Mouse (Mus musculus): ENCODE data around the gene Mib2. TPM values are rescaled to one million over a fixed set of nuclear protein-coding genes. Genes with fewer than 3 reads are reported as not detected.

Gene Mib2
- polyA plus RNA-seq, 3 experiments from 2014 or later = 3.1 to 5.2 (median 3.9) TPM

DNA sequence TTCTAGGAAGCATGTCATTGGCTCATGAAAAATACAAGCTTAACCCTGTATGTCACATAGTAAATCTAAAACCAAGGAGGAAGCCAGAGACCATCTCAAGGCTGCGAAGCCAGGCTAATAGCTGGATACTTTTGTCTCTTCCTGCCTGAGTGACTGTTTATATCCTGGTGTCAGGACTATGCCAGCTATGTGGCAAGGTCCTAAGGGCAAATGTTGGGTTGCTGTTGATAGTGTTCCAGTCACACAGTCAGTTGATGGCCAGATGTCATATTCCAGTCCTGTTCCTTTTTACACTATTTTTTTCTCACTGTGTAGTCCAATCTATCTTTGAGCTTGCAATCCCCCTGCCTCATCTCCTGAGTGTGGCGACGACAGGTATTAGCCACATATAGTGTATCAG is 55.7 kb downstream of the Mib2 start:
- no peak for ATAC-seq

DNA sequence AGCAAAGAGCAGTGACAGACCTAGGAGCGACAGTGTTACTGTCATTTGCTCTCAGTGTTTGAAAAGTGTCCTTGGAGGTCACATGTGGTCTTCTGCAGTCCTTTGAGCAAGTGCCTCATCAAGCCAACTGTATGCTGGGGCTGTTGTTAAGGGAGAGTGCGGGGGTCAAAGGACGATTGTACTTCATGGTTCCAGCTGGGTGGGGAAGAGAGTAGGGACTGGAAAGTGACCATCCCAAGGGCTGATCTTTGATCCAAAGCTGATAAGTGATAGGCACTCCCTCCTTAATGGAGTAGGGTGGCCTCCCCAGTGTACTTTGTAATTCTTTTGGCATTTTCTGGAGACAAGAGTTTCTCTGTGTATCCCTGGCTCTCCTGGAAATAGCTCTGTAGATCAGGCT is 57.1 kb downstream of the Mib2 start:
- ATAC-seq = no peak

DNA sequence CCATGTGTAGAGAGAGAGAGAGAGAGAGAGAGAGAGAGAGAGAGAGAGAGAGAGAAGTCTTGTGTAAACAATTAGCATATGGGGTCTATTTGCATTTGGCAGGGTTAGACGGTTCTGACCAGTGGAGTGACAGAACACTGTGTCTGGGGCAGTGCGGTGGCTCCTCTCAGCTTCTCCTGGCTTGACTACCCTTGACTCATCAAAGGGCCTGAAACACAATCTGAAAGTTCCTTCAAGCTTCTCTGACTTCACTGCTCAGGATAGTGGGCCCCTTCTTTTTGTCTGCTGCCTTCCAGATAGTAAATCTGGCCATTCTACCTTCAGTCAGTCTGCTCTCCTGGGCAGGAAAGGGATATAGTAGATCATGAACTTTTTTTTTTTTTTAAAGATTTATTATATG is 62.2 kb downstream of the Mib2 start:
- no peak for ATAC-seq

DNA sequence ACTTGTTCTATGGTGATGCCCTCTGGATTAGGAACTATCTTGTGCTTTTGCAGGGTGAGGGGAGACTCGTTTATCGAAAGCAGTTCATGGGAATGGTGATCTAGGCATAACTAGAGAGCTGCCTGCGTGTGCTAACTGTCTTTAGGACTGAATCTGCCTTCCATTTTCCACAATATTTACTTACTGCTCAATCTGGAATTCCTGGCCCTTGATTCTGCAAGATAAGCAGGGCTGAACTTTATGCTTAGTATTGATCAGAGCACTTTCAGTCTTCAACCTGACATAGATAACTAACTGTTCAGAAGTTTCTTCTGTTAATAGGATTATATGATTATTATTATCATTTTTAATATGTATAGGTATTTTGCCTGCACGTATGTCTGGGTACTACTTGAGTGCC is 63.9 kb downstream of the Mib2 start:
- ATAC-seq = no peak

Other genes starting within 250 kb of the Mib2 start
- gene Tmem52, start 200.1 kb downstream of the Mib2 start, polyA plus RNA-seq (2017; shearing (Covaris generic)) = not detected
- gene Gnb1, start 177.8 kb downstream of the Mib2 start, polyA plus RNA-seq (2017; shearing (Covaris generic)) = 100 to 1,000 TPM in 1 of 3 experiments, 10 to 100 TPM in 2; 86.6 to 332 (median 86.7) TPM
- gene Nadk, start 106.8 kb downstream of the Mib2 start, polyA plus RNA-seq (2017; shearing (Covaris generic)) = 10 to 100 TPM; 50.9 to 55.9 (median 53.2) TPM
- 1 to 10 TPM; 7.9 to 9.1 (median 8.5) TPM for gene Slc35e2, start 67.8 kb downstream of the Mib2 start, polyA plus RNA-seq (2017; shearing (Covaris generic))
- 100 to 1,000 TPM in 2 of 3 experiments, 10 to 100 TPM in 1; 75.2 to 139 (median 116) TPM for gene Cdk11b, start 44.3 kb downstream of the Mib2 start, polyA plus RNA-seq (2017; shearing (Covaris generic))
- gene Gm10563, start 23.8 kb downstream of the Mib2 start, polyA plus RNA-seq (2017; shearing (Covaris generic)) = 1 to 10 TPM in 1 of 3 experiments, not detected in 2; 1.7 TPM
- gene Mmp23, start 15.8 kb downstream of the Mib2 start, polyA plus RNA-seq (2017; shearing (Covaris generic)) = not detected
- 1 to 10 TPM in 1 of 3 experiments, under 1 TPM in 2; 0.16 to 1.6 (median 0.96) TPM for gene Fndc10, start 25.1 kb upstream of the Mib2 start, polyA plus RNA-seq (2017; shearing (Covaris generic))
- 100 to 1,000 TPM; 145 to 170 (median 154) TPM for gene Ssu72, start 35.6 kb upstream of the Mib2 start, polyA plus RNA-seq (2017; shearing (Covaris generic))
- gene Tmem240, start 65.6 kb upstream of the Mib2 start, polyA plus RNA-seq (2017; shearing (Covaris generic)) = under 1 TPM; 0.13 to 0.16 (median 0.13) TPM
- gene Atad3a, start 91.9 kb upstream of the Mib2 start, polyA plus RNA-seq (2017; shearing (Covaris generic)) = 10 to 100 TPM in 2 of 3 experiments, 1 to 10 TPM in 1; 9.8 to 27.2 (median 21.7) TPM
- under 1 TPM in 1 of 3 experiments, not detected in 2; 0.09 TPM for gene Vwa1, start 105.5 kb upstream of the Mib2 start, polyA plus RNA-seq (2017; shearing (Covaris generic))
- not detected for gene Tmem88b, start 116.7 kb upstream of the Mib2 start, polyA plus RNA-seq (2017; shearing (Covaris generic))
- gene Ankrd65, start 121.2 kb upstream of the Mib2 start, polyA plus RNA-seq (2017; shearing (Covaris generic)) = not detected
- 100 to 1,000 TPM; 105 to 200 (median 117) TPM for gene Mrpl20, start 133.7 kb upstream of the Mib2 start, polyA plus RNA-seq (2017; shearing (Covaris generic))
- gene Ccnl2, start 143.3 kb upstream of the Mib2 start, polyA plus RNA-seq (2017; shearing (Covaris generic)) = 100 to 1,000 TPM in 2 of 3 experiments, 10 to 100 TPM in 1; 83.8 to 128 (median 117) TPM
- 100 to 1,000 TPM; 206 to 219 (median 211) TPM for gene Aurkaip1, start 162.1 kb upstream of the Mib2 start, polyA plus RNA-seq (2017; shearing (Covaris generic))
- gene Mxra8, start 170.5 kb upstream of the Mib2 start, polyA plus RNA-seq (2017; shearing (Covaris generic)) = 10 to 100 TPM in 2 of 3 experiments, under 1 TPM in 1; 0.69 to 18.3 (median 16.4) TPM
- gene Dvl1, start 178.2 kb upstream of the Mib2 start, polyA plus RNA-seq (2017; shearing (Covaris generic)) = 1 to 10 TPM; 2.0 to 3.8 (median 3.5) TPM
- under 1 TPM; 0.16 to 0.40 (median 0.30) TPM for gene Tas1r3, start 194.2 kb upstream of the Mib2 start, polyA plus RNA-seq (2017; shearing (Covaris generic))
- 10 to 100 TPM; 14.2 to 19.2 (median 19.1) TPM for gene Cptp, start 200.2 kb upstream of the Mib2 start, polyA plus RNA-seq (2017; shearing (Covaris generic))
- gene Ints11, start 200.3 kb upstream of the Mib2 start, polyA plus RNA-seq (2017; shearing (Covaris generic)) = 10 to 100 TPM; 81.9 to 88.2 (median 86.6) TPM
- gene Pusl1, start 222.6 kb upstream of the Mib2 start, polyA plus RNA-seq (2017; shearing (Covaris generic)) = 10 to 100 TPM; 14.1 to 20.3 (median 15.8) TPM
- 1 to 10 TPM; 4.0 to 9.1 (median 5.8) TPM for gene Acap3, start 222.6 kb upstream of the Mib2 start, polyA plus RNA-seq (2017; shearing (Covaris generic))